Mouse (Mus musculus) liver, embryonic 15.5 days (tissue): ENCODE data around the gene Lin28a. TPM values are rescaled to one million over a fixed set of nuclear protein-coding genes. Genes with fewer than 3 reads are reported as not detected.
"Not testable (repeated sequence)": the region's sequence is repeated elsewhere in the genome, so short reads cannot be mapped to it uniquely, and the experiment has no call there.

Experiments used
- ATAC-seq: fragments of 200-750 bp; cut with Nextera tagmentation; 2 replicates; pipeline ENCODE4 v1.8.0; 2017; ENCODE audit warnings: moderate number of reproducible peaks, mild to moderate bottlenecking, moderate library complexity; ENCODE audit not compliant: insufficient read depth
- H3K27ac ChIP-seq: fragments of 300-500 bp; sonication (generic); replicated peaks from 2 replicates; pipeline ENCODE4 v1.5.1; 2015; ENCODE audit warnings: mild to moderate bottlenecking, inconsistent platforms
- H3K27me3 ChIP-seq: fragments of 300-500 bp; sonication (generic); 2 replicates; pipeline ENCODE4 v1.6.1; 2015; ENCODE audit warnings: mild to moderate bottlenecking, inconsistent platforms
- H3K36me3 ChIP-seq: fragments of 300-500 bp; sonication (generic); replicated peaks from 2 replicates; pipeline ENCODE4 v1.6.1; 2015; ENCODE audit warnings: moderate library complexity, mild to moderate bottlenecking, inconsistent platforms
- H3K4me1 ChIP-seq: fragments of 300-500 bp; sonication (generic); replicated peaks from 2 replicates; pipeline ENCODE4 v1.6.1; 2015; ENCODE audit warnings: inconsistent platforms
- H3K4me2 ChIP-seq: fragments of 300-500 bp; sonication (generic); 2 replicates; pipeline ENCODE4 v1.6.1; 2015; ENCODE audit warnings: moderate library complexity, mild to moderate bottlenecking, inconsistent platforms
- H3K4me3 ChIP-seq: fragments of 300-500 bp; sonication (generic); replicated peaks from 2 replicates; pipeline ENCODE4 v1.5.1; 2015; ENCODE audit warnings: mild to moderate bottlenecking, inconsistent platforms
- H3K9ac ChIP-seq: fragments of 300-500 bp; sonication (generic); 2 replicates; pipeline ENCODE4 v1.6.1; 2015; ENCODE audit warnings: moderate library complexity, mild to moderate bottlenecking, inconsistent platforms
- H3K9me3 ChIP-seq: fragments of 300-500 bp; sonication (generic); replicated peaks from 2 replicates; pipeline ENCODE4 v1.6.1; 2016; ENCODE audit warnings: inconsistent platforms
- WGBS: fragments of 180-500 bp; shearing (Covaris S2); methylation state at CpG from one replicate; pipeline ENCODE4 v1.1.7; 2015; ENCODE audit warnings: mixed read lengths; ENCODE audit not compliant: insufficient replicate concordance; 5-methylcytosine and 5-hydroxymethylcytosine counted together
- polyA plus RNA-seq: library from polyadenylated mRNA; unstranded; fragments of >200 nt; fragmentation: Nextera tagmentation; extraction: Ambion mirVana; gene quantifications from 2 replicates; pipeline ENCODE4 v1.2.1, GENCODE M21; 2015

Gene Lin28a
- polyA plus RNA-seq, 1 experiment from 2014 or later, result 1.5 TPM

DNA sequence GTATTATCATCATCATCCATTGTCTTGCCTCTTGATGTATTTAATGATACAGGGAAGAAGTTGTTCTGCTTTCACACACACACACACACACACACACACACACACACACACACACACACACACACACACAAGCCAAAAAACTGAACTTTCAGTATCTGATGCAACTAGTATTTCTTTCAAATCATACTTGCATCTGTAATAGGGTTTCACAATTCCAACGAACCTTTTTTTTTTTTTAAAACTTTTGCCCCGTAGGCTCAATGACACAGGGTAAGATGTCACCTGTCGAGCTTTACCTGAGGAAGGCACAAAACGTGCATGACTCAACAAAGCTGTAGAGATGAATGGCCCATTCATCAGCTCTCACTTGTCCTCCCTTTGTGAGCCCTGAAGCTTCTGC is 16.4 kb downstream of the Lin28a start:
- Histone ChIP-seq H3K27me3 (no peaks in the 10 kb centered on the region), H3K4me1 (peaks cover 20% of the 10 kb centered on the region), H3K4me2 (no peak overlapping the region), H3K9ac (no peak overlapping the region), H3K4me3 (no peak overlapping the region), H3K36me3 (peaks cover 6% of the 10 kb centered on the region; the same call in 1 of the 2 replicates), H3K27ac (no peak overlapping the region), H3K9me3 (no peaks in the 10 kb centered on the region)
- ATAC-seq, result no peak
- WGBS, result 45% methylated on average over 4 of the region's 4 CpGs

DNA sequence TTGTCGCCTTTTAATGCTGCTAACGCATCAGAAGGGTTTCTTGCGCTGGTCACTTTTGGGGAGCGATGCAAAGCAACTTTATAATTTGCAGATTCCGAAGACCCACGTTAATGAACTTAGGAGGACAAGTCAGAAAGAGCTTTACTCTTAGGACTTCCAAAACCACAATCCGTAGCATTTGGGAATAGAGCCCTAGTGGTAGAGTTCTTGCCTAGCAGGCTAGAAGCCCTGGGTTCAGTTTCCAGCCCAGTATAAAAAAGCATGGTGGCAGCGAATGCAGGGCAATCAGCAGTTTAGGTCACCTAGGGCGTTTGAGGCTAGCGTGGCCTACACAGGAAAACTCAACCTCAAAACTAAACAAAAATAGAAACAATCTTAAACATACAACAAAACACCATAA is 16.9 kb downstream of the Lin28a start:
- Histone ChIP-seq H3K9ac (no peak overlapping the region), H3K9me3 (no peaks in the 10 kb centered on the region), H3K4me3 (no peak overlapping the region), H3K4me1 (peaks cover 20% of the 10 kb centered on the region), H3K27me3 (no peaks in the 10 kb centered on the region), H3K27ac (no peak overlapping the region), H3K4me2 (peak overlapping the region; percentile 75; the same call in 1 of the 2 replicates), H3K36me3 (peaks cover 9% of the 10 kb centered on the region; the same call in 1 of the 2 replicates)
- ATAC-seq, result no peak
- WGBS, result 61% methylated on average over 10 of the region's 10 CpGs

DNA sequence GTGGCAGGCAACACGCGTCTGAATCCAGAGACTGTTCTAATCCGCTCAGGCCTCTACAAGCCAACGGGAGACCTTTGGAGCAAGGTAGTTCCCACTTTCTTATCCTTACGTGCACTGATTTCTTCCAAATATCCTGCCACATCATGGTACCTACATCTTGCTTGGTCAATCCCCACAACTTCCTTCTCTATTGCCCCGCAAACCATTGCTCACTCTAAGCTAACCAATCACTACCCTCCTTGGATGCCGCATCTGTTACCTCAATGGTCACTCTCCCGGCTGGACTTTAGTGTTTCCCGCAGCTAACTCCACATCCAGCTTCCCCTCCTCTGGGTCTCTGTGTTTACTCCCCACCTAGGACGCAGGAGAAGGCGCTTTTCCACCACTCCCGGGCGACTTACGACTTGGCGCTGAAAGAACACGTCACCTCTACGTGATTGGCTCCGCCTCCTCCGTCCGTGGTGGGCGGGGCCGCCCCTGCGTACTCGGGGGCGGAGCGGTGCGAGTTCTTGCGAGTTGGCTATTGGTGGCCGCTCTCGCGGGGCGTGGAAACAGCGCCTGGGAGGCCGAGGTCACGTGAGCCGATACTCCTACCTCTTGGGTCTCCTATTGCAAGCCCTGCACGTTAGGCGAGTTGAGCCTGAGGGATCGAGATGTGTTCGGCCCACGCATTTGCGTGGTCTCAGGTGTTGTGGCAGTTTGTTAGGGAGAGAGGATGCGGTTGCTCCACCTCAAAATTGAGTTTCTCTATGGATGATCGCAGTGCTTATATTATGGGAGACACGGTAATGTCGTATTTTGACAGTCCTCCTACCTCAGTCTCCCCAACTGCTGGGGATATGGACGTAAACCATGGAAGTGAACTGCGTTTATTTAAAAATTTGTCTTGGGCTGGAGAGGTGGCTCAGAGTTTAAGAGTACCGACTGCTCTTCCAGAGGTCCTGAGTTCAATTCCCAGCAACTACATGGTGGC is 17.9 kb downstream of the Lin28a start, which contains the start of gene Dhdds:
TSS of gene Dhdds (minus strand) at position 453 of the 973 bp plus-strand sequence.
- H3K27me3 ChIP-seq, result no peaks in the 10 kb centered on the region
- H3K36me3 ChIP-seq, result peaks cover 19% of the 10 kb centered on the region
- H3K4me1 ChIP-seq, result peaks cover 20% of the 10 kb centered on the region
- ATAC-seq, result peak; percentile 91
- H3K4me2 ChIP-seq, result peak within 1 kb of the TSS; percentile 75
- under 1% methylated on average over 49 of the region's 49 CpGs for WGBS
- peak within 1 kb of the TSS; percentile 71 for H3K9ac ChIP-seq
- peak within 1 kb of the TSS; percentile 70 for H3K4me3 ChIP-seq
- H3K9me3 ChIP-seq, result no peaks in the 10 kb centered on the region
- H3K27ac ChIP-seq, result peak within 1 kb of the TSS; percentile 39

GRCm38 (mm10) chr4:133994697-133995096 is 23.9 kb downstream of the Lin28a start:
- Histone ChIP-seq H3K4me1 (peaks cover 3% of the 10 kb centered on the region), H3K4me2 (no peak overlapping the region), H3K9me3 (no peaks in the 10 kb centered on the region), H3K27me3 (no peaks in the 10 kb centered on the region), H3K36me3 (peaks cover 66% of the 10 kb centered on the region), H3K9ac (no peak overlapping the region), H3K4me3 (no peak overlapping the region), H3K27ac (no peak overlapping the region)
- 72% methylated on average over 8 of the region's 8 CpGs for WGBS
- ATAC-seq, result no peak

DNA sequence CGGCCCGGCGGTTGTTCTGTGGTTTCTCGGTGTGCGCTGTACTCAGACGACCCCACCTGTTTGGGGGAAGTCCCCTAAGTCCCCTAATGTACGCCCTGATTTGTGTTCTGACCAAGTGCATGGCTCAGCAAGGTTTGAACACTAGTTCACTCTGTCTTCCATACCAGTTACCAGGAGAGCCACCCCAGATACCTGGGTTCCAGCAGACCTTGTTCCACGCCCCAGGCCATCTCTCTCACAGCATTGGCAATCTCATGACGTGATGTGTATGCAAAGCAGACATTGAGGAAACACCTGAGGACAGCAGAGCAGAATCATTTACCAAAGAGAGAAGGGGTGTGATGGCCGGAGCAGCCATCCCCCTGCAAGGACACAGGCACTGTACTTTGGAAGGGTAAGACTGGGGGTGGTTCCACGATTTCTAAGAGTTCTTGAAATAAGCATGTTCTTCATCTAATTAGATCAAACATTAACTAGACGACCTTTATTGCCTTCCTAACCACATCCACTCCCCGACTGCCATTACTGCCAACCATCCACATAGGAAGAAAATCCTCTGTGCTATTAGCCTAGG is 27.5 kb downstream of the Lin28a start:
- WGBS, result 81% methylated on average over 13 of the region's 13 CpGs
- Histone ChIP-seq H3K27ac (no peak overlapping the region), H3K4me2 (no peak overlapping the region), H3K4me3 (no peak overlapping the region), H3K36me3 (peaks cover 79% of the 10 kb centered on the region), H3K4me1 (no peaks in the 10 kb centered on the region), H3K9ac (no peak overlapping the region), H3K9me3 (no peaks in the 10 kb centered on the region), H3K27me3 (no peaks in the 10 kb centered on the region)
- ATAC-seq, result no peak

- WGBS, result 64% methylated on average over 4 of the region's 4 CpGs
- Histone ChIP-seq H3K4me3 (no peak overlapping the region), H3K4me1 (no peaks in the 10 kb centered on the region), H3K36me3 (peaks cover 82% of the 10 kb centered on the region), H3K9ac (no peak overlapping the region), H3K27me3 (no peaks in the 10 kb centered on the region), H3K9me3 (no peaks in the 10 kb centered on the region), H3K4me2 (no peak overlapping the region), H3K27ac (no peak overlapping the region)
- ATAC-seq, result no peak
Observed at GRCm38 (mm10) chr4:133990035-133990434, 28.6 kb downstream of the Lin28a start.

DNA sequence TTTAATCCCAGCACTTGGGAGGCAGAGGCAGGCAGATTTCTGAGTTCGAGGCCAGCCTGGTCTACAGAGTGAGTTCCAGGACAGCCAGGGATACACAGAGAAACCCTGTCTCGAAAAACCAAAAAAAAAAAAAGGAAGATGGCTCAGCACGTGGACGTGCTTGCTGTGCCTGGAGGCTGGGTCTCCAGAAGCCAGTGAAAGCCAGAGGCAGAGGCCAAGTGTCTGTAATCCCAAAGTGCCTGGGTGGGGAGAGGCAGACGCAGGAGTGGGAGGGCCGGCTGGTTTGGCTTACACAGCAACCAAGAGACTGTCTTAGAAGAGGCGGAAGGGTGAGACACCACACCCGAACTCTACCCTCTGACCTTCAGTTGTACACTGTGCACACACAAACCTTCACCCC is 30.4 kb downstream of the Lin28a start:
- not testable (repeated sequence) for H3K27me3 ChIP-seq, ATAC-seq, H3K9me3 ChIP-seq, H3K4me1 ChIP-seq, H3K4me3 ChIP-seq, H3K9ac ChIP-seq, H3K4me2 ChIP-seq, H3K27ac ChIP-seq
- 86% methylated on average over 8 of the region's 8 CpGs for WGBS
- peaks cover 73% of the 10 kb centered on the region for H3K36me3 ChIP-seq

- ATAC-seq, result no peak
- 80% methylated on average over 13 of the region's 13 CpGs for WGBS
Observed at GRCm38 (mm10) chr4:133982936-133983335, 35.7 kb downstream of the Lin28a start.

DNA sequence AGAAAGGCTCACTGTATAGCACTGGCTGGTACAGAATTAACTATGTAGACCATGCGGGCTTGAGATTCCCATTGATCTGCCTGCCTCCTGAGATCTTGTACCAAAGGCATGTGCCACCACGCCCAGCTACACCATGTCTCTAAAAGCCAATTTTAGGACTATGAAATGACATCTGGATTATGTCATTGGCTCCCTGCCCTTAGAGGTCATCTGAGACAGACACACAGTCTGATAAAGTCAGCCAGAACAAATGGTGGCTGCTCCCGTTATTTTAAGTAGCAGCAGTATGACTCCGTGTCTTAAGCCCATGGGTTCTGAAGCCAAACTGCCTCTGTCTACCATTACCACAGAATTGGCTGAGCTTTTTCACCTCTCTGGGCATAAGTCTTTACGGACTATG is 38.1 kb downstream of the Lin28a start:
- Histone ChIP-seq H3K4me2 (no peak overlapping the region), H3K36me3 (peaks cover 62% of the 10 kb centered on the region), H3K9me3 (no peaks in the 10 kb centered on the region), H3K27me3 (no peaks in the 10 kb centered on the region), H3K27ac (no peak overlapping the region), H3K4me3 (no peak overlapping the region), H3K4me1 (no peaks in the 10 kb centered on the region), H3K9ac (no peak overlapping the region)
- no peak for ATAC-seq
- WGBS, result 77% methylated on average over 5 of the region's 5 CpGs

More at GRCm38 (mm10) chr4:133982936-133983335, 35.7 kb downstream of the Lin28a start:
- Histone ChIP-seq H3K4me3 (no peak overlapping the region), H3K4me1 (no peaks in the 10 kb centered on the region), H3K27ac (no peak overlapping the region), H3K4me2 (no peak overlapping the region), H3K36me3 (peaks cover 64% of the 10 kb centered on the region), H3K27me3 (no peaks in the 10 kb centered on the region), H3K9ac (no peak overlapping the region), H3K9me3 (no peaks in the 10 kb centered on the region)

DNA sequence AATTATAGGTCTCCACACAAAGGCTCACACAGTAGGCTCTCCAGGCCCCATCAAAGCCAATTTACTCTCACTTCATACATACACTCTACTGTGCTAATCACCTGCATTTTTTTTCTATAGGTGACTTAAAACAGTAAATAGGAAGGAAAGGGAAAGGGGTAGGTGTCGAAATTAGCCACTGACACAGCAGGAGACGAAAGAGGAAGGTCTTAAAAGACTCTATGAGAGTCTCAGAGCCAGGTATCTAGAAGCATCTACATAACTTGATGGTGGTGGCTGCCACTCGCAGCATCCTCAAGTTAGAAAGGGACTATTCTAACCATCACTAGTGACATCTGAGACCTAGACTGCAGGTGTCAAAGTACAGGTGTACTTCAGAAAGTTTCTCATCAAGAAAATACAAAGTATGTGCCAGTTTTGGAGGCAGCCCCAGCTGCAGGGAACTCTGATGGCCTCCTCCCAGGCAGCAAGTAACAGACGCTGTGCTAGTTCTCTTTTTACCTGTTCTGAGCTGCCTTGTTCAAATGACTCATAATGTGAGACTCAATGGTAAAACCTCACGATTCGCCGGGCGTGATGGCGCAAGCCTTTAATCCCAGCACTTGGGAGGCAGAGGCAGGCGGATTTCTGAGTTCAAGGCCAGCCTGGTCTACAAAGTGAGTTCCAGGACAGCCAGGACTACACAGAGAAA is 40.5 kb downstream of the Lin28a start:
- Histone ChIP-seq H3K36me3 (peaks cover 56% of the 10 kb centered on the region), H3K27ac (no peak overlapping the region), H3K4me2 (no peak overlapping the region), H3K9ac (no peak overlapping the region), H3K4me1 (no peaks in the 10 kb centered on the region), H3K4me3 (no peak overlapping the region), H3K27me3 (no peaks in the 10 kb centered on the region), H3K9me3 (no peaks in the 10 kb centered on the region)
- ATAC-seq, result no peak
- 73% methylated on average over 10 of the region's 10 CpGs for whole genome bisulfite sequencing

DNA sequence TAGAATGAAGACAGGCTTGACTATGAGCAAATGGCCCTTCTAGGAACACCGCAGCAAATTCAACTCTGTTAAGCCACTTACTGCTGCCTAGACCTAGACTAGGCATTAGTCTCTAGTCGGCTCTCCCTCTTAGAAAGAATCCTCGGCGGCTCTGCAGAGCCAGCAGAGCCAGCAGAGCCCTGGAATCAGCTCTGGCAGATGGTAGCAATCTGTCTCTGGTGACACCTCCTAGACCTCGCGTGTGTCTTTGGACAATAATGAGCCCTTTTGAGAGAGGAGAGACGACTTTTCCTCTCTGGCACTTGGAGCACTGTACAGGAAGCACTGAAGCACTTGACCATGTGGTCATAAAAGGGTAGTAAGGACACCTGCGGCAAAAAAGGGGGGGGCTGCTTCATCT is 46.9 kb downstream of the Lin28a start:
- Histone ChIP-seq H3K4me3 (no peak overlapping the region), H3K9me3 (no peaks in the 10 kb centered on the region), H3K36me3 (peaks cover 33% of the 10 kb centered on the region), H3K27me3 (no peaks in the 10 kb centered on the region), H3K4me2 (no peak overlapping the region), H3K27ac (no peak overlapping the region), H3K4me1 (peaks cover 21% of the 10 kb centered on the region), H3K9ac (no peak overlapping the region)
- no peak for ATAC-seq
- WGBS, result 75% methylated on average over 8 of the region's 8 CpGs
